Mouse (Mus musculus): ENCODE results near the gene Siah3. TPM values are rescaled to one million over a fixed set of nuclear protein-coding genes. Genes with fewer than 3 reads are reported as not detected.

Siah3 gene
- polyA plus RNA-seq, 1 experiment, result not detected

GRCm38 (mm10) chr14:75493555-75494194, 37.9 kb downstream of the Siah3 start:
- no peaks in the 10 kb centered on the region for H3K4me1 ChIP-seq (ENCODE audit: control insufficient read depth, insufficient read depth, low read length)
- H3K27ac ChIP-seq (ENCODE audit: insufficient read depth, low read length), result no peak overlapping the region
- no peak overlapping the region for H3K4me3 ChIP-seq (ENCODE audit: insufficient read depth, low read length)
- no peak for TF ChIP-seq POLR2A (IDR thresholded peaks at IDR 0.05; ENCODE audit: low read depth, low read length)
- no peak for TF ChIP-seq CTCF (IDR thresholded peaks at IDR 0.05; ENCODE audit: borderline replicate concordance, insufficient read depth, low read length)

GRCm38 (mm10) chr14:75494926-75495325, 39.1 kb downstream of the Siah3 start:
- Histone ChIP-seq H3K27ac (ENCODE audit: insufficient read depth, low read length) (no peak overlapping the region), H3K4me1 (ENCODE audit: control insufficient read depth, insufficient read depth, low read length) (no peaks in the 10 kb centered on the region), H3K4me3 (ENCODE audit: insufficient read depth, low read length) (no peak overlapping the region)
- TF ChIP-seq POLR2A (IDR thresholded peaks at IDR 0.05; ENCODE audit: low read depth, low read length) (no peak), CTCF (IDR thresholded peaks at IDR 0.05; ENCODE audit: borderline replicate concordance, insufficient read depth, low read length) (no peak)

- H3K4me1 ChIP-seq (ENCODE audit: control insufficient read depth, insufficient read depth, low read length), result no peaks in the 10 kb centered on the region
- H3K4me3 ChIP-seq (ENCODE audit: insufficient read depth, low read length), result no peak overlapping the region
- TF ChIP-seq CTCF (IDR thresholded peaks at IDR 0.05; ENCODE audit: borderline replicate concordance, insufficient read depth, low read length) (no peak), POLR2A (IDR thresholded peaks at IDR 0.05; ENCODE audit: low read depth, low read length) (no peak)
- H3K27ac ChIP-seq (ENCODE audit: insufficient read depth, low read length), result no peak overlapping the region
Measured at GRCm38 (mm10) chr14:75501501-75501990, 45.8 kb downstream of the Siah3 start.

DNA sequence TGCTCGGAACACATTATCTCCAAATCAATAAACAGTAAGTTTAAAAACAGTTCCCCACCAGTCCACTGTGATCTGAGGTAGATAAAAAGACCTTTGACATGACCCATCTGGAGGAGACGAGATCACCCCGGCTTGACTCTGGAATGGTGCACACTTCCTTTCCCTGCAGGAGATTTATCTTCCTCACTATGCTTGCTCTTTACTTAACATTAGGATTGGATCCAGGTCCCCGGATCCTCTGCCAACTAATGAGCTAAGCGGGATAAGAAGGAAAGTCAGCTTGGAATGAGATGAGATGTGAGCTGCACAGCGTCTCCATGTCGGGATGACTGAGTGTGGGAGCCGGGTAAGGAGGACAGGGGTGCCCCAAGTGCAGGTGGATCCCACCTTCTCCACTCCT, 46.7 kb downstream of the Siah3 start:
- TF ChIP-seq CTCF (IDR thresholded peaks at IDR 0.05; ENCODE audit: borderline replicate concordance, insufficient read depth, low read length), result no peak
- no peak for TF ChIP-seq POLR2A (IDR thresholded peaks at IDR 0.05; ENCODE audit: low read depth, low read length)
- Histone ChIP-seq H3K4me3 (ENCODE audit: insufficient read depth, low read length) (no peak overlapping the region), H3K4me1 (ENCODE audit: control insufficient read depth, insufficient read depth, low read length) (no peaks in the 10 kb centered on the region), H3K27ac (ENCODE audit: insufficient read depth, low read length) (no peak overlapping the region)

- no peak for TF ChIP-seq POLR2A (IDR thresholded peaks at IDR 0.05; ENCODE audit: low read depth, low read length)
- TF ChIP-seq CTCF (IDR thresholded peaks at IDR 0.05; ENCODE audit: borderline replicate concordance, insufficient read depth, low read length), result no peak
- Histone ChIP-seq H3K4me3 (ENCODE audit: insufficient read depth, low read length) (no peak overlapping the region), H3K27ac (ENCODE audit: insufficient read depth, low read length) (no peak overlapping the region), H3K4me1 (ENCODE audit: control insufficient read depth, insufficient read depth, low read length) (no peaks in the 10 kb centered on the region)
Measured at GRCm38 (mm10) chr14:75504255-75504654, 48.5 kb downstream of the Siah3 start.

GRCm38 (mm10) chr14:75505126-75505840, 49.5 kb downstream of the Siah3 start:
- Histone ChIP-seq H3K4me3 (ENCODE audit: insufficient read depth, low read length) (no peak overlapping the region), H3K27ac (ENCODE audit: insufficient read depth, low read length) (no peak overlapping the region), H3K4me1 (ENCODE audit: control insufficient read depth, insufficient read depth, low read length) (no peaks in the 10 kb centered on the region)
- no peak for TF ChIP-seq CTCF (IDR thresholded peaks at IDR 0.05; ENCODE audit: borderline replicate concordance, insufficient read depth, low read length)
- TF ChIP-seq POLR2A (IDR thresholded peaks at IDR 0.05; ENCODE audit: low read depth, low read length), result no peak

- Histone ChIP-seq H3K4me1 (ENCODE audit: control insufficient read depth, insufficient read depth, low read length) (no peaks in the 10 kb centered on the region), H3K4me3 (ENCODE audit: insufficient read depth, low read length) (no peak overlapping the region), H3K27ac (ENCODE audit: insufficient read depth, low read length) (no peak overlapping the region)
- TF ChIP-seq CTCF (IDR thresholded peaks at IDR 0.05; ENCODE audit: borderline replicate concordance, insufficient read depth, low read length), result no peak
- TF ChIP-seq POLR2A (IDR thresholded peaks at IDR 0.05; ENCODE audit: low read depth, low read length), result no peak
Measured at GRCm38 (mm10) chr14:75506246-75506645, 50.5 kb downstream of the Siah3 start.

DNA sequence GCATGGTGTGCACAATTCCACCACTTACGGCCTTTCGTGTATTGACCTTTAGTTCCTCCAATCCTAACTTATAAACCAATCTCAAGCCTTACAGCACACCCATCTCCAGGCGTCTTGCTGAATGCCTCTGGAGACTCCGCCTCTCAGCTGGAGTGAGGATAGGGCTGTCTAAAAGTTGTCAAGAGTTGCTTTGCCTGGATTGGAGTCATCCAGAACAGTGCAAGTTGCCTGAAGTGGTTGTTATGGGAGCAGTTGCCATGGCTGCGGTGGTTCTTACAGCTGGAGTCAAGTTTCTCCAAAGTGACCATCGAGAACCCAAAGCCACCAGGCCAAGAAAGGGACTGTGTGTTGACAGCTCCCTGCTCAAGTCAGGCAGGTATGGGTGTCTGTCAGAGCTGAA, 54.3 kb downstream of the Siah3 start:
- H3K4me1 ChIP-seq (ENCODE audit: control insufficient read depth, insufficient read depth, low read length), result no peaks in the 10 kb centered on the region

DNA sequence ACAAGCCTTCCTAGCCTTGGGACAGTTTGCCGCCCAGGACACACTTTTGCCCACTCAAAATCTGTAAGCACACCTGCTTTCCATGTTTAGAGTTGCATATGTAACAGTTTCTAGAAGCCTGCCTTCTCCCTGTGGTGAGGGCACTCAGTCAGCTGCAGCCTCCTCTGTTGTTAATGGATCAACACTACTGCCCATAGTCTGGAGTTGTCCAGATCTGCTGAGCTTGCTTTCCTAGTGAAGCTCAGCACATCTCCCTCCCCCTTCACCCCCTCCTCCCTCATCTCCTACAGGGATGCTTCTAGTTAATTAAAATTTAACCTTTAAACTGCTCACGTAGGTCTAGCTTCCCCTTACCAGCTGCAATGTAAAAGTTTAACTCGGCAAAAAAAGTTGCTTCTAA, 57.2 kb downstream of the Siah3 start:
- Histone ChIP-seq H3K4me3 (ENCODE audit: insufficient read depth, low read length) (no peak overlapping the region), H3K27ac (ENCODE audit: insufficient read depth, low read length) (no peak overlapping the region), H3K4me1 (ENCODE audit: control insufficient read depth, insufficient read depth, low read length) (no peaks in the 10 kb centered on the region)
- no peak for TF ChIP-seq POLR2A (IDR thresholded peaks at IDR 0.05; ENCODE audit: low read depth, low read length)
- TF ChIP-seq CTCF (IDR thresholded peaks at IDR 0.05; ENCODE audit: borderline replicate concordance, insufficient read depth, low read length), result no peak

More for the DNA sequence above, 54.3 kb downstream of the Siah3 start:
- H3K27ac ChIP-seq (ENCODE audit: insufficient read depth, low read length), result no peak overlapping the region
- TF ChIP-seq CTCF (IDR thresholded peaks at IDR 0.05; ENCODE audit: borderline replicate concordance, insufficient read depth, low read length), result no peak
- TF ChIP-seq POLR2A (IDR thresholded peaks at IDR 0.05; ENCODE audit: low read depth, low read length), result no peak
- no peak overlapping the region for H3K4me3 ChIP-seq (ENCODE audit: insufficient read depth, low read length)

DNA sequence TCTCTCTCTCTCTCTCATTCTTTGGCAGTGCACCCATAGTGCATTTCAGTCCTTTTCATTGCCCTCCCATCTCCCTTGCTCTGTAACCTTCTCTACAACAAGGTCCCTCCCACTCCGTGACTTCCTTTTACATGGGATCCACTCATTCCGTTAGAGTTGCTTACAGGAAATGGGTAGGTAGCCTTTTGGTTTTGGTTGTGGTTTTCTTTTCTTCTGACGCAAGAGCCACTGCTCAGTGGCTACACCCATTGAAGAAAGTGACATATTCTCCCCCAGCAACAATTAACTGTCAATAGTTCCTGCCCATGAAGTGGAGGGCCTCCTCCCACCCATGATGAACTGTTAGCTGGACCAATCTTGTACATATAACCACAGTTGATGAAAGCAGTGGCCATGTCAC, 60.4 kb downstream of the Siah3 start:
- no peak overlapping the region for H3K27ac ChIP-seq (ENCODE audit: insufficient read depth, low read length)
- TF ChIP-seq POLR2A (IDR thresholded peaks at IDR 0.05; ENCODE audit: low read depth, low read length) (no peak), CTCF (IDR thresholded peaks at IDR 0.05; ENCODE audit: borderline replicate concordance, insufficient read depth, low read length) (no peak)
- H3K4me1 ChIP-seq (ENCODE audit: control insufficient read depth, insufficient read depth, low read length), result no peaks in the 10 kb centered on the region
- H3K4me3 ChIP-seq (ENCODE audit: insufficient read depth, low read length), result no peak overlapping the region

All from embryonic fibroblast, embryonic 13.5 days (primary cell).